Mouse (Mus musculus): ENCODE results near the gene Plscr3.

- no peak for TF ChIP-seq EP300 (IDR thresholded peaks at IDR 0.05; ENCODE audit: low read depth)
- no peak for TF ChIP-seq CTCF (IDR thresholded peaks at IDR 0.05; ENCODE audit: low read depth)
These were observed 26.3 kb downstream of the Plscr3 start for GRCm38 (mm10) chr11:69872451-69872850.
